Mouse (Mus musculus) embryonic fibroblast, embryonic 13.5 days (primary cell): ENCODE results near the gene Mt1.

Experiments used
- CTCF ChIP-seq: IDR thresholded peaks from 2 replicates; pipeline ENCODE4 v1.5.1; 2011; ENCODE audit warnings: mild to moderate bottlenecking, control low read depth, low read length, moderate library complexity, borderline replicate concordance; ENCODE audit not compliant: insufficient read depth
- POLR2A ChIP-seq: IDR thresholded peaks from 2 replicates; pipeline ENCODE4 v1.6.1; 2011; ENCODE audit warnings: low read depth, mild to moderate bottlenecking, control low read depth, low read length, moderate library complexity

- TF ChIP-seq POLR2A (peak; percentile 90), CTCF (no peak)
Measured at GRCm38 (mm10) chr8:94172809-94173732, 5.8 kb upstream of the Mt1 start.
